Mouse (Mus musculus) T-cell, adult 2 months (primary cell): ENCODE measurements around the gene Msi2.

Experiments
- DNase-seq: peaks from one replicate; pipeline ENCODE4 v3.0.0; 2022; ENCODE audit warnings: low spot score

Msi2 gene

GRCm38 (mm10) chr11:88613008-88613407, 105.3 kb downstream of the Msi2 start:
- no peak for DNase-seq

- no peak for DNase-seq
These were observed 106.2 kb downstream of the Msi2 start for GRCm38 (mm10) chr11:88612141-88612540.

- DNase-seq, result no peak
These were observed 107.5 kb downstream of the Msi2 start for GRCm38 (mm10) chr11:88610809-88611208.

GRCm38 (mm10) chr11:88610112-88610511, 108.2 kb downstream of the Msi2 start:
- no peak for DNase-seq

- no peak for DNase-seq
These were observed 109.7 kb downstream of the Msi2 start for GRCm38 (mm10) chr11:88608584-88608983.

GRCm38 (mm10) chr11:88607725-88608383, 110.5 kb downstream of the Msi2 start:
- DNase-seq, result no peak

GRCm38 (mm10) chr11:88605771-88606170, 112.5 kb downstream of the Msi2 start:
- DNase-seq, result no peak

- no peak for DNase-seq
These were observed 113.2 kb downstream of the Msi2 start for GRCm38 (mm10) chr11:88605098-88605525.

GRCm38 (mm10) chr11:88604635-88605034, 113.7 kb downstream of the Msi2 start:
- DNase-seq, result no peak

GRCm38 (mm10) chr11:88603366-88603765, 114.9 kb downstream of the Msi2 start:
- no peak for DNase-seq

GRCm38 (mm10) chr11:88602471-88603120, 115.7 kb downstream of the Msi2 start:
- DNase-seq, result no peak

GRCm38 (mm10) chr11:88600194-88600593, 118.1 kb downstream of the Msi2 start:
- DNase-seq, result no peak

GRCm38 (mm10) chr11:88599332-88600130, 118.8 kb downstream of the Msi2 start:
- peak; percentile 27 for DNase-seq

GRCm38 (mm10) chr11:88598848-88599175, 119.5 kb downstream of the Msi2 start:
- DNase-seq, result peak; percentile 57

- DNase-seq, result no peak
These were observed 120.0 kb downstream of the Msi2 start for GRCm38 (mm10) chr11:88598150-88598847.

GRCm38 (mm10) chr11:88595616-88596015, 122.7 kb downstream of the Msi2 start:
- peak; percentile 63 for DNase-seq

- no peak for DNase-seq
These were observed 123.3 kb downstream of the Msi2 start for GRCm38 (mm10) chr11:88594804-88595611.

- no peak for DNase-seq
These were observed 124.3 kb downstream of the Msi2 start for GRCm38 (mm10) chr11:88594010-88594409.

GRCm38 (mm10) chr11:88592099-88592498, 126.2 kb downstream of the Msi2 start:
- no peak for DNase-seq

GRCm38 (mm10) chr11:88590647-88591046, 127.7 kb downstream of the Msi2 start:
- DNase-seq, result no peak

GRCm38 (mm10) chr11:88589641-88590040, 128.7 kb downstream of the Msi2 start:
- DNase-seq, result no peak
